8 mouse cellular contexts compared by ENCODE assay signal in the genomic region with DNA sequence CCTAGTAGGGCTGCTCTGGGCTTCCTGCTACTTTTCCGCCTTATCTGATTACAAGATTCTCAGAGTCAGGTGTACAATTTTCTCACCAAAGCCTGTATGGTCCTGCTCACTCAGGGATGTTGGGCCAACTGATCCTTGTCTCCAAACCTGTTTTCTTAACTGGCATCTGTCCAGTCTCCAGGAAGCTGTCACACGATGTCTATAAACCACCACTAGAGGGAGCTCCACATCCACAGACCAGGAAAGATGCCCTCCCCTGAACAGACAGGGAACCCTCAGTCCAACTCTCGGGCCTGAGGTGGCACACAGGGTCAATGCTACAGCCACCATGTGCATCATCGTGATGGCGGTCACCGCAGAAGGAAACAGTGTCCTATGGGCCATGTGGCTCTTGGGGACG. TPM values are rescaled to one million over a fixed set of nuclear protein-coding genes. Genes with fewer than 3 reads are reported as not detected.
DNase-seq lines count a peak whose midpoint lies in the region; ATAC-seq lines count a peak whose summit lies in the region.

No protein-coding gene starts in this region.

- peak; percentile 65 for DNase-seq in layer of hippocampus, adult 11-12 months (ENCODE audit: low spot score)
- DNase-seq in layer of hippocampus, adult 9-11 months = no peak
- peak; percentile 72 for DNase-seq in adrenal gland, postnatal 14 days
- DNase-seq in embryo, embryonic 11.5 days (ENCODE audit: low read depth, low spot score) = peak; percentile 53
- peak; percentile 63 to 71 for DNase-seq in layer of hippocampus, postnatal 10 days (ENCODE audit: low spot score in 2 of 2)
- DNase-seq in spleen, adult 12 weeks (ENCODE audit: low spot score) = peak; percentile 25

- peak; percentile 70 to 76 for ATAC-seq in hematopoietic stem cell, adult 5-6 weeks (replicated peaks in 1 of 2; ENCODE audit: insufficient read depth in 1 of 2, low FRiP score in 2 of 2, low TSS enrichment in 1 of 2, low read depth in 1 of 2, poor library complexity in 2 of 2, severe bottlenecking in 2 of 2)
- ATAC-seq in megakaryocyte-erythroid progenitor cell, adult 5-6 weeks (replicated peaks; ENCODE audit: low FRiP score, low TSS enrichment, poor library complexity, severe bottlenecking) = peak; percentile 58

RNA-seq across cellular contexts. Expression of a gene that starts 21.1 kb away (rescaled TPM):
- total RNA-seq in adrenal gland, postnatal 14 days (2021) = 101 and 106 TPM in 2 replicates
- 88.1 and 99.7 TPM in 2 replicates for total RNA-seq in hematopoietic stem cell, adult 5-6 weeks (2017)
- total RNA-seq in layer of hippocampus, postnatal 10 days (2021) = 10 to 100 TPM; 80.0 to 84.4 TPM
- total RNA-seq in megakaryocyte-erythroid progenitor cell, adult 5-6 weeks (2014; fragmentation: Nextera tagmentation) = 130 and 140 TPM in 2 replicates
- 87.3 and 103 TPM in 2 replicates for total RNA-seq in megakaryocyte-erythroid progenitor cell, adult 5-6 weeks (2017)

RNA-seq across cellular contexts. Expression of a gene that starts 42.0 kb away (rescaled TPM):
- not detected in 2 replicates for total RNA-seq in adrenal gland, postnatal 14 days (2021)
- total RNA-seq in hematopoietic stem cell, adult 5-6 weeks (2017) = not detected in 2 replicates
- total RNA-seq in layer of hippocampus, postnatal 10 days (2021) = under 1 TPM in 1 of 2 experiments, not detected in 1; 0.69 TPM
- not detected in 2 replicates for total RNA-seq in megakaryocyte-erythroid progenitor cell, adult 5-6 weeks (2014; fragmentation: Nextera tagmentation)
- not detected in 2 replicates for total RNA-seq in megakaryocyte-erythroid progenitor cell, adult 5-6 weeks (2017)
